ENCODE assay signal across 16 mouse cellular contexts in genomic region chr6:52201269-52201668, GRCm38 (mm10). TPM values are rescaled to one million over a fixed set of nuclear protein-coding genes. Genes with fewer than 3 reads are reported as not detected.
DNase-seq lines count a peak whose midpoint lies in the region; ATAC-seq lines count a peak whose summit lies in the region.
"Had no signal": no experiment of that assay in that cellular context is flagged by ENCODE, and none has a peak within 500 bp of the region (broad histone marks: within the 10 kb centered on the region; RNA-seq: fewer than 3 reads in every experiment).

No protein-coding gene starts in this region.

- peaks cover 87% of the 10 kb centered on the region for H3K27me3 ChIP-seq in hindbrain, embryonic 11.5 days (ENCODE audit: control insufficient read depth, insufficient read depth, low read length)
- peaks cover 100% of the 10 kb centered on the region for H3K27me3 ChIP-seq in hindbrain, embryonic 10.5 days (ENCODE audit: insufficient read depth, poor library complexity, severe bottlenecking)
- peaks cover 46% of the 10 kb centered on the region for H3K27me3 ChIP-seq in lung, embryonic 16.5 days (ENCODE audit: control insufficient read depth, insufficient read depth, low read depth, low read length)
- no peaks in the 10 kb centered on the region for H3K27me3 ChIP-seq in neural tube, embryonic 11.5 days (ENCODE audit: control insufficient read depth, insufficient read depth, low read length)

- H3K9ac ChIP-seq in hindbrain, embryonic 11.5 days (ENCODE audit: low read depth, low read length) = no peak overlapping the region; the same call in 1 of the 2 replicates
- H3K9ac ChIP-seq in lung, embryonic 16.5 days (ENCODE audit: low read length) = peak overlapping the region; percentile 97
- H3K9ac ChIP-seq in neural tube, embryonic 11.5 days (ENCODE audit: low read length) = peak overlapping the region; percentile 98
- H3K9ac ChIP-seq: embryonic facial prominence, embryonic 12.5 days had no signal

- H3K9me3 ChIP-seq in hindbrain, embryonic 11.5 days (ENCODE audit: control insufficient read depth, low read length) = no peaks in the 10 kb centered on the region
- H3K9me3 ChIP-seq in hindbrain, embryonic 10.5 days = no peaks in the 10 kb centered on the region
- no peaks in the 10 kb centered on the region for H3K9me3 ChIP-seq in lung, embryonic 16.5 days (ENCODE audit: control insufficient read depth, low read length)
- no peaks in the 10 kb centered on the region for H3K9me3 ChIP-seq in neural tube, embryonic 11.5 days (ENCODE audit: control insufficient read depth, low read length)
- H3K9me3 ChIP-seq: embryonic facial prominence, embryonic 12.5 days had no signal

- H3K36me3 ChIP-seq in hindbrain, embryonic 11.5 days (ENCODE audit: control insufficient read depth, insufficient read depth, low read length) = no peaks in the 10 kb centered on the region
- H3K36me3 ChIP-seq in hindbrain, embryonic 10.5 days = no peaks in the 10 kb centered on the region
- H3K36me3 ChIP-seq in lung, embryonic 16.5 days (ENCODE audit: control insufficient read depth, insufficient read depth, low read length) = no peaks in the 10 kb centered on the region
- peaks cover 15% of the 10 kb centered on the region for H3K36me3 ChIP-seq in neural tube, embryonic 11.5 days (ENCODE audit: control insufficient read depth, insufficient read depth, low read length)
- H3K36me3 ChIP-seq: embryonic facial prominence, embryonic 12.5 days had no signal

- 13% methylated on average over 1 of the region's 1 CpGs for WGBS in hindbrain, embryonic 11.5 days
- 10% methylated on average over 1 of the region's 1 CpGs for WGBS in hindbrain, embryonic 10.5 days
- 9% methylated on average over 1 of the region's 1 CpGs for WGBS in lung, embryonic 16.5 days
- WGBS in neural tube, embryonic 11.5 days = 11% methylated on average over 1 of the region's 1 CpGs

- DNase-seq in hindbrain, embryonic 11.5 days (ENCODE audit: low spot score) = no peak
- DNase-seq in hindbrain, embryonic 10.5 days (ENCODE audit: low spot score) = no peak
- no peak for DNase-seq in lung, postnatal 10 days
- peak; percentile 57 for DNase-seq in neural tube, embryonic 11.5 days (ENCODE audit: low spot score)
- DNase-seq in urinary bladder, postnatal 25 days (ENCODE audit: low spot score) = no peak
- DNase-seq in spleen, postnatal 36 days (ENCODE audit: low spot score in 2 of 2) = no peak
- no peak for DNase-seq in spleen, adult 12 weeks (ENCODE audit: low spot score)
- DNase-seq: adrenal gland, postnatal 10 days; cerebellum, postnatal 14 days; liver; right cerebral cortex, postnatal 14 days had no signal

- peak overlapping the region; percentile 3; the same call in 1 of the 2 replicates for H3K4me2 ChIP-seq in hindbrain, embryonic 11.5 days (replicated peaks; ENCODE audit: low read depth, low read length)
- H3K4me2 ChIP-seq in lung, embryonic 16.5 days (ENCODE audit: low read depth, low read length) = peak overlapping the region; percentile 73
- H3K4me2 ChIP-seq in neural tube, embryonic 11.5 days (ENCODE audit: low read depth) = peak overlapping the region; percentile 99
- H3K4me2 ChIP-seq: embryonic facial prominence, embryonic 12.5 days had no signal

- H3K27ac ChIP-seq in hindbrain, embryonic 11.5 days (ENCODE audit: low read depth, low read length) = peak overlapping the region; percentile 38
- no peak overlapping the region for H3K27ac ChIP-seq in hindbrain, embryonic 10.5 days
- H3K27ac ChIP-seq in lung, embryonic 16.5 days (ENCODE audit: low read length) = peak overlapping the region; percentile 84
- H3K27ac ChIP-seq in neural tube, embryonic 11.5 days (ENCODE audit: low read depth, low read length) = peak overlapping the region; percentile 100
- H3K27ac ChIP-seq: embryonic facial prominence, embryonic 12.5 days had no signal

- H3K4me1 ChIP-seq in hindbrain, embryonic 11.5 days (replicated peaks; ENCODE audit: control insufficient read depth, insufficient read depth, low read length) = no peaks in the 10 kb centered on the region
- peaks cover 16% of the 10 kb centered on the region for H3K4me1 ChIP-seq in hindbrain, embryonic 10.5 days (replicated peaks)
- H3K4me1 ChIP-seq in lung, embryonic 16.5 days (replicated peaks; ENCODE audit: control insufficient read depth, insufficient read depth, low read length) = peaks cover 15% of the 10 kb centered on the region
- H3K4me1 ChIP-seq in neural tube, embryonic 11.5 days (ENCODE audit: control insufficient read depth, insufficient read depth, low read length) = peaks cover 59% of the 10 kb centered on the region

- peak overlapping the region; percentile 56 for H3K4me3 ChIP-seq in hindbrain, embryonic 11.5 days (ENCODE audit: low read depth, low read length)
- H3K4me3 ChIP-seq in hindbrain, embryonic 10.5 days = no peak overlapping the region
- H3K4me3 ChIP-seq in lung, embryonic 16.5 days (ENCODE audit: low read length) = peak overlapping the region; percentile 85
- peak overlapping the region; percentile 87 for H3K4me3 ChIP-seq in neural tube, embryonic 11.5 days (ENCODE audit: low read depth, low read length)
- H3K4me3 ChIP-seq: embryonic facial prominence, embryonic 12.5 days had no signal

- no peak for ATAC-seq in hindbrain, embryonic 11.5 days (ENCODE audit: low FRiP score)
- no peak for ATAC-seq in lung, embryonic 16.5 days (ENCODE audit: low read depth)
- no peak for ATAC-seq in neural tube, embryonic 11.5 days (ENCODE audit: insufficient read depth, low FRiP score, low TSS enrichment)

RNA-seq across cellular contexts. Expression of gene Hoxa5, which starts 3.1 kb away (rescaled TPM):
- polyA plus RNA-seq in hindbrain, embryonic 11.5 days (2014; fragmentation: Nextera tagmentation; extraction: Ambion mirVana) = 23.8 and 39.3 TPM in 2 replicates
- 1.8 TPM in 1 of 2 replicates, not detected in the other for polyA plus RNA-seq in hindbrain, embryonic 10.5 days (2016; fragmentation: Nextera tagmentation; extraction: Ambion mirVana)
- polyA plus RNA-seq in lung, embryonic 16.5 days (2015; fragmentation: Nextera tagmentation; extraction: Ambion mirVana) = 32.3 and 36.3 TPM in 2 replicates
- polyA plus RNA-seq in neural tube, embryonic 11.5 days (2014; fragmentation: Nextera tagmentation; extraction: Ambion mirVana) = 53.4 and 56.5 TPM in 2 replicates
- polyA plus RNA-seq: forebrain, embryonic 11.5 days; midbrain, postnatal 0 days had no signal

RNA-seq across cellular contexts. Expression of gene Hoxa6, which starts 7.3 kb away (rescaled TPM):
- polyA plus RNA-seq in hindbrain, embryonic 11.5 days (2014; fragmentation: Nextera tagmentation; extraction: Ambion mirVana) = 2.1 and 11.6 TPM in 2 replicates
- polyA plus RNA-seq in hindbrain, embryonic 10.5 days (2016; fragmentation: Nextera tagmentation; extraction: Ambion mirVana) = not detected in 2 replicates
- polyA plus RNA-seq in lung, embryonic 16.5 days (2015; fragmentation: Nextera tagmentation; extraction: Ambion mirVana) = 2.0 and 2.2 TPM in 2 replicates
- polyA plus RNA-seq in neural tube, embryonic 11.5 days (2014; fragmentation: Nextera tagmentation; extraction: Ambion mirVana) = 16.0 and 18.8 TPM in 2 replicates
- polyA plus RNA-seq: embryonic facial prominence, embryonic 12.5 days; forebrain, embryonic 11.5 days; heart, embryonic 14.5 days; midbrain, postnatal 0 days had no signal

RNA-seq across cellular contexts. Expression of gene Hoxa4, which starts 9.7 kb away (rescaled TPM):
- polyA plus RNA-seq in hindbrain, embryonic 11.5 days (2014; fragmentation: Nextera tagmentation; extraction: Ambion mirVana) = 11.9 and 12.8 TPM in 2 replicates
- polyA plus RNA-seq in hindbrain, embryonic 10.5 days (2016; fragmentation: Nextera tagmentation; extraction: Ambion mirVana) = 0.14 and 4.3 TPM in 2 replicates
- polyA plus RNA-seq in lung, embryonic 16.5 days (2015; fragmentation: Nextera tagmentation; extraction: Ambion mirVana) = 2.4 and 2.7 TPM in 2 replicates
- 10.2 and 11.7 TPM in 2 replicates for polyA plus RNA-seq in neural tube, embryonic 11.5 days (2014; fragmentation: Nextera tagmentation; extraction: Ambion mirVana)
- polyA plus RNA-seq: embryonic facial prominence, embryonic 12.5 days; forebrain, embryonic 11.5 days; midbrain, postnatal 0 days had no signal

RNA-seq across cellular contexts. Expression of gene Hoxa3, which starts 11.9 kb away (rescaled TPM):
- polyA plus RNA-seq in hindbrain, embryonic 11.5 days (2014; fragmentation: Nextera tagmentation; extraction: Ambion mirVana) = 13.3 and 14.2 TPM in 2 replicates
- polyA plus RNA-seq in hindbrain, embryonic 10.5 days (2016; fragmentation: Nextera tagmentation; extraction: Ambion mirVana) = 3.6 and 9.7 TPM in 2 replicates
- polyA plus RNA-seq in lung, embryonic 16.5 days (2015; fragmentation: Nextera tagmentation; extraction: Ambion mirVana) = 6.6 and 7.6 TPM in 2 replicates
- polyA plus RNA-seq in neural tube, embryonic 11.5 days (2014; fragmentation: Nextera tagmentation; extraction: Ambion mirVana) = 20.2 TPM in 2 replicates
- polyA plus RNA-seq: forebrain, embryonic 11.5 days; midbrain, postnatal 0 days had no signal

RNA-seq across cellular contexts. Expression of gene Gm28308, which starts 11.9 kb away (rescaled TPM):
- polyA plus RNA-seq in hindbrain, embryonic 11.5 days (2014; fragmentation: Nextera tagmentation; extraction: Ambion mirVana) = not detected in 2 replicates
- polyA plus RNA-seq in hindbrain, embryonic 10.5 days (2016; fragmentation: Nextera tagmentation; extraction: Ambion mirVana) = not detected in 2 replicates
- not detected in 2 replicates for polyA plus RNA-seq in lung, embryonic 16.5 days (2015; fragmentation: Nextera tagmentation; extraction: Ambion mirVana)
- not detected in 2 replicates for polyA plus RNA-seq in neural tube, embryonic 11.5 days (2014; fragmentation: Nextera tagmentation; extraction: Ambion mirVana)
- polyA plus RNA-seq: embryonic facial prominence, embryonic 12.5 days; forebrain, embryonic 11.5 days; heart, embryonic 14.5 days; midbrain, postnatal 0 days had no signal

Comparison
In these comparisons a context has a peak if more than half of its experiments do, and no peak if none do; other contexts are left out.
1. H3K4me2 ChIP-seq: peak in every context shown above with its lines; median percentile 99 in neural tube, embryonic 11.5 days; 73 in lung, embryonic 16.5 days; 3 in hindbrain, embryonic 11.5 days.